Mouse (Mus musculus) myocyte (in vitro differentiated cells): ENCODE results near the gene Sipa1l1. TPM values are rescaled to one million over a fixed set of nuclear protein-coding genes. Genes with fewer than 3 reads are reported as not detected.

Experiments
- H3K27me3 ChIP-seq: one replicate; pipeline ENCODE4 v1.6.1; 2011; ENCODE audit not compliant: control insufficient read depth, insufficient read depth, insufficient read length
- H3K36me3 ChIP-seq: one replicate; pipeline ENCODE4 v1.6.1; 2011; ENCODE audit not compliant: control insufficient read depth, insufficient read depth
- H3K4me2 ChIP-seq: one replicate; pipeline ENCODE4 v1.6.1; 2011; ENCODE audit warnings: low read depth, control low read depth
- H3K4me3 ChIP-seq: one replicate; pipeline ENCODE4 v1.5.1; 2011; ENCODE audit warnings: mild to moderate bottlenecking, control low read depth, moderate library complexity
- H3K79me2 ChIP-seq: one replicate; pipeline ENCODE4 v1.6.1; 2011; ENCODE audit not compliant: control insufficient read depth, insufficient read depth
- H3ac ChIP-seq: one replicate; pipeline ENCODE4 v1.6.1; 2011; ENCODE audit not compliant: control insufficient read depth, insufficient read length
- CEBPB ChIP-seq: IDR thresholded peaks from 2 replicates; pipeline ENCODE4 v1.6.1; 2011; ENCODE audit warnings: mild to moderate bottlenecking, moderate library complexity; ENCODE audit not compliant: poor library complexity, insufficient read depth, severe bottlenecking
- E2F4 ChIP-seq: IDR thresholded peaks from one replicate; pipeline ENCODE4 v1.6.1; 2011; ENCODE audit warnings: mild to moderate bottlenecking, control low read depth, moderate library complexity; ENCODE audit not compliant: insufficient read depth
- MAX ChIP-seq: IDR thresholded peaks from one replicate; pipeline ENCODE4 v1.6.1; 2011; ENCODE audit warnings: low read depth, mild to moderate bottlenecking, control low read depth
- MYOD1 ChIP-seq, 3 experiments: IDR thresholded peaks; one replicate each; pipeline ENCODE4 v1.6.1; 2011; ENCODE audit warnings: control low read depth in 2 of 3, low read depth in 2 of 3, mild to moderate bottlenecking in 2 of 3, moderate library complexity in 1 of 3; ENCODE audit not compliant: insufficient read length in 2 of 3, control insufficient read depth in 1 of 3
- MYOG ChIP-seq, 3 experiments: IDR thresholded peaks; one replicate each; pipeline ENCODE4 v1.6.1; 2011; ENCODE audit warnings: control low read depth in 2 of 3, low read depth in 2 of 3, mild to moderate bottlenecking in 2 of 3; ENCODE audit not compliant: insufficient read length in 2 of 3, control insufficient read depth in 1 of 3, insufficient read depth in 1 of 3
- POLR2A ChIP-seq: IDR thresholded peaks from one replicate; pipeline ENCODE4 v1.6.1; 2011; ENCODE audit warnings: low read depth, mild to moderate bottlenecking, control low read depth, moderate library complexity; ENCODE audit not compliant: insufficient read length
- POLR2AphosphoS2 ChIP-seq: IDR thresholded peaks from one replicate; pipeline ENCODE4 v1.6.1; 2011; ENCODE audit warnings: low read depth, control low read depth; ENCODE audit not compliant: insufficient read length
- REST ChIP-seq: IDR thresholded peaks from one replicate; pipeline ENCODE4 v1.6.1; 2011; ENCODE audit warnings: mild to moderate bottlenecking, control low read depth, moderate library complexity; ENCODE audit not compliant: insufficient read depth, insufficient read length
- SRF ChIP-seq: IDR thresholded peaks from one replicate; pipeline ENCODE4 v1.6.1; 2011; ENCODE audit warnings: low read depth; ENCODE audit not compliant: control insufficient read depth, insufficient read length
- TCF12 ChIP-seq: IDR thresholded peaks from one replicate; pipeline ENCODE4 v1.6.1; 2011; ENCODE audit warnings: mild to moderate bottlenecking, control low read depth; ENCODE audit not compliant: poor library complexity, insufficient read depth, severe bottlenecking
- TCF3 ChIP-seq: IDR thresholded peaks from one replicate; pipeline ENCODE4 v1.6.1; 2011; ENCODE audit warnings: low read depth, control low read depth; ENCODE audit not compliant: insufficient read length
- USF1 ChIP-seq: IDR thresholded peaks from one replicate; pipeline ENCODE4 v1.6.1; 2011; ENCODE audit warnings: low read depth, mild to moderate bottlenecking, control low read depth, moderate library complexity
- polyA plus RNA-seq: library from polyadenylated mRNA; unstranded; fragments of >200 nt; fragmentation: generic; extraction: Trizol; gene quantifications from one replicate; pipeline ENCODE4 v1.2.1, GENCODE M21; 2012; ENCODE audit warnings: missing spikeins

Sipa1l1 gene
- polyA plus RNA-seq, 1 experiment: 22.5 TPM

DNA sequence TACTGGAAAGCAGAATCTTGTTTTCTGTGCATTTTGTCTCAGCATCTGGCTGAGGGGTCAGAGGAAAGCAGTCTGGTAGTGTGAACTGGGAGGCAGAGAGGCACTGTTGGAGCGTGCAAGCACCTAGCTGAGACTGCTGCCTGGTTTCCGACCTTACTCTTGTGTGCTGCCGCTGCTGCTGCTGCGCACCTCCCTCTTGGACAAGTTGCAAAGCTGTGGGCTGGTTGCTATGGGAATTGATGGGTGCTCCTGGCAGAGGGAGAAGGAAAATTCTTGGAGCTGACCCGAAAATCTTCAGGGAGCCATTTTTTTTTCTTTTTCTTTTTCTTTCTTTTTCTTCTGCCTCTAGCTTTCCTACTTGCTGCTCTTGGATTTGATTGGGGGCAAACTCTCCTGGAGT, 85.0 kb downstream of the Sipa1l1 start:
- TF ChIP-seq TCF3 (no peak), TCF12 (no peak), USF1 (no peak)
- Histone ChIP-seq H3K27me3 (no peaks in the 10 kb centered on the region), H3K36me3 (peaks cover 3% of the 10 kb centered on the region), H3ac (no peak overlapping the region), H3K4me3 (no peak overlapping the region), H3K4me2 (no peak overlapping the region), H3K79me2 (peaks cover 11% of the 10 kb centered on the region)

DNA sequence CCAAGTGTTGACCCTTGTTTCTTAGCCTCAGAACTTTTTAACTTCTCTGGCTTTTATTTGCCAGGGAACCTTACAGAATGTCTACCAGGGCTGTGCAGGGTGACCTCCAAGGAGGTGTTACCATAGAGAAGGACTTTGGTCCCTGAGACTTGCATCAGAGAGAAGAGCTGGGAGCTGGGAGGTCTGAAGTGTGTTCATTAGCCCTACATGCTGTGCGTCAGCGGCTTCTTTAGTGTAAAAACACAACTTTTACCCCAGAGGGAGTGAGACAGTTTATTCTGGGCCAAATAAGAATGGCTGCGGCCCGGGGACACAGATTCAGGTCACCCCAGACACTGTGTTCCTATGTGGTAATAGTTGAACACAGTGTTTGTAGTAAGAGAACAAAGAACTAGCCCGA, 86.9 kb downstream of the Sipa1l1 start:
- TF ChIP-seq TCF12 (no peak), POLR2AphosphoS2 (no peak), E2F4 (no peak), REST (no peak), MYOG (IDR thresholded peaks at IDR 0.05; ENCODE audit: control insufficient read depth in 1 of 3, insufficient read depth in 1 of 3, insufficient read length in 2 of 3, low read depth in 2 of 3) (no peak), MYOD1 (IDR thresholded peaks at IDR 0.05; ENCODE audit: control insufficient read depth in 1 of 3, insufficient read length in 2 of 3, low read depth in 2 of 3) (no peak), SRF (no peak), POLR2A (no peak), CEBPB (no peak), MAX (no peak), TCF3 (no peak), USF1 (no peak)
- Histone ChIP-seq H3K27me3 (no peaks in the 10 kb centered on the region), H3K36me3 (peaks cover 3% of the 10 kb centered on the region), H3K4me2 (no peak overlapping the region), H3K79me2 (peaks cover 11% of the 10 kb centered on the region), H3K4me3 (no peak overlapping the region), H3ac (no peak overlapping the region)

DNA sequence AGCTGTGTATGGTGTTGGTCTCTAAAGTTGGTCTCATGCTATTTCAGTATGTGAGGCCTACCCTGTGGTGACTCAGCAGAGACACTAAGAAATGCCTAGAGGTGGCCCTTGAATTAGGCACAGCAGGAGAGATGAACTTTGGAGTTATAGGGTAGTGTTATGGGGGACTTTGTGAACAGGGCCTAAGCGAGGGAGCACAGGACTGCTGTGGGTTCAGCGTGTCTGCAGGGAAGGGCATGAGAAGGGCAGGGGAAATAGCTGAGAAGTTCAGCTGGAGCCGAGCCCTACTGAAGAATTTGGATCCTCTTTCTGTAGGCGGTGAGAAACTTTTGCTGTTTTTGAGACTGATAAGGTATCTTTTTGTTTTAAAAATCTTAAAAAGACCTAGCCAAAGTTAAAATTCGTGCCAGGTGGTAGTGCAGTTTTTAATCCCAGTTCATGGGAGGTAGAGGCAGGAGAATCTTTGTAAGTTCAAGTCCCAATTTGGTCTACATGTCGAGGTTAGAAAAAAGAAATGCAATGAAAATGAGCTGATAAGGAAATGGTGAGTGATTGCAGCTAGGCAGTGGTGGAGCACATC, 87.9 kb downstream of the Sipa1l1 start:
- Histone ChIP-seq H3K4me2 (no peak overlapping the region), H3K36me3 (peaks cover 3% of the 10 kb centered on the region), H3ac (no peak overlapping the region), H3K27me3 (no peaks in the 10 kb centered on the region), H3K4me3 (no peak overlapping the region), H3K79me2 (peaks cover 9% of the 10 kb centered on the region)
- TF ChIP-seq MYOD1 (IDR thresholded peaks at IDR 0.05; ENCODE audit: control insufficient read depth in 1 of 3, insufficient read length in 2 of 3, low read depth in 2 of 3) (peak in 1 of 3 experiments; percentile 32), SRF (no peak), CEBPB (no peak), E2F4 (no peak), MYOG (IDR thresholded peaks at IDR 0.05; ENCODE audit: control insufficient read depth in 1 of 3, insufficient read depth in 1 of 3, insufficient read length in 2 of 3, low read depth in 2 of 3) (peak in 1 of 3 experiments; percentile 69), TCF12 (no peak), REST (no peak), POLR2AphosphoS2 (no peak), MAX (no peak), USF1 (no peak)

DNA sequence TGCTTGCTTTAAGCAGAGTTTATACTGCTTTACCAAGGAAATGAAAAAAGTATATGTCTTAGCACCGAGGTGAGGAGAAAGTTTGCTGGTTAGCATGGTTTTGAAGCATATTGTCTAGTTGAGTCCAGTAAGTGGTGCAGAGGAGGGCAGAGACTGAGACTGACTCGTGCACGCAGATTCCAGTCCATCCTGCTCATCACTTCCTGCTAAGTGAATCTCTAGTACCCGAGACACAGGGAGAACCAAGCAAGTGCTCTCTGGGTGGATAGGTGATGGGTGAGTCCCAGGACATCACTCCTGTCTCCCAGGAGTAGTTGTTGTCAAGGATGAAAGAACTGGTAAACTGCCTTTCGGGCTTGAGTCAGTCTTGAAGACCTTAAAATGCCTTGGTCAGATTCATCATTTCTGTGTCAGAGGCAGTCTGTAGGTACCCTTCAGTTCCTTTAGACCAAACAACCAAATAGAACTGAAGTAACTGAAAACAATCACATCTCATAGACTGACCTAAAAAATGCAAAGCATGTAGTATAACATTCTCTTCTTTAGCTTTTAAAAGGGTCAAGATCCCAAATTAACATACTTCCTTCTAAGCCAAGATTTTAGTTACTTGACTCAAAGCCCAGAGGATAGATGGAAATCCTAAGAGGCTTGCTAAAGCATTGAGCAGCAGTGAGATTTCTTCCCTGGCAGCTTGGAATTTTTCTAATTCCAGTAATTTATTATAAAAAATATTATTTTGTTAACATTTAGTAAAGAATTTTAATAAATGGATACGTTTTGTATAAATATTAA, 89.1 kb downstream of the Sipa1l1 start:
- Histone ChIP-seq H3K4me3 (no peak overlapping the region), H3K79me2 (peaks cover 9% of the 10 kb centered on the region), H3K27me3 (no peaks in the 10 kb centered on the region), H3K4me2 (no peak overlapping the region), H3K36me3 (peaks cover 3% of the 10 kb centered on the region), H3ac (no peak overlapping the region)
- TF ChIP-seq REST (no peak), E2F4 (no peak), TCF3 (no peak), MYOG (IDR thresholded peaks at IDR 0.05; ENCODE audit: control insufficient read depth in 1 of 3, insufficient read depth in 1 of 3, insufficient read length in 2 of 3, low read depth in 2 of 3) (no peak), POLR2AphosphoS2 (no peak), TCF12 (no peak), POLR2A (no peak), SRF (no peak)

DNA sequence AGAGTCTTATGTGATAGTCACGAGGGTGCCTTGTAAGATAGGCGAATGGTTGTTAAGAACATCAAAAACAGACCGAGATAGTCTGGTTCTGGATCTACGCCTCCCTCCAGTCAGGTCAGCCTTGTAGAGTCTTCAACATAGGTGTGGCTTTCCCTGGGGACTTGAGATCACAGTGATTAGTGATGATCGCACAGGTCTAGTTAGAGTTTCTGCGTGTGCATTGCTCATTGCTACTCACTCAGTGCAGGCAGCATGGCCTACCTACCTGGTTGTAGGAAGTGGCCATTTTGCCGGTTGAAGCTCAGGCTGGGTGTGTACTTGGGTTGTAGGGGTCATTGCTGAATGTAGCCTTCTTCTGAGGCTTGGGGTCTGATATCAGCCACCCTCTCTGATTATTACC, 94.3 kb downstream of the Sipa1l1 start:
- H3K79me2 ChIP-seq: peaks cover 5% of the 10 kb centered on the region
- H3K36me3 ChIP-seq: no peaks in the 10 kb centered on the region
- no peak overlapping the region for H3K4me2 ChIP-seq
- no peak overlapping the region for H3K4me3 ChIP-seq
- TF ChIP-seq POLR2A (no peak), MYOG (IDR thresholded peaks at IDR 0.05; ENCODE audit: control insufficient read depth in 1 of 3, insufficient read depth in 1 of 3, insufficient read length in 2 of 3, low read depth in 2 of 3) (no peak), TCF3 (no peak), TCF12 (no peak), E2F4 (no peak), REST (no peak), POLR2AphosphoS2 (no peak), MYOD1 (IDR thresholded peaks at IDR 0.05; ENCODE audit: control insufficient read depth in 1 of 3, insufficient read length in 2 of 3, low read depth in 2 of 3) (no peak), SRF (no peak), MAX (no peak), USF1 (no peak), CEBPB (no peak)
- no peak overlapping the region for H3ac ChIP-seq
- no peaks in the 10 kb centered on the region for H3K27me3 ChIP-seq
